Mouse (Mus musculus) cerebellum, adult 2 months (tissue): Measurements from ENCODE around the gene Phldb1. TPM values are rescaled to one million over a fixed set of nuclear protein-coding genes. Genes with fewer than 3 reads are reported as not detected.
A peak's percentile ranks its signal among the peaks of the same experiment; 100 is the strongest.

Experiments
- DNase-seq, 2 experiments: peaks; one replicate each; pipeline ENCODE4 v3.0.0; 2021
- H3K27ac ChIP-seq: fragments of 200-500 bp; 2 replicates; pipeline ENCODE4 v1.5.1; 2012; ENCODE audit warnings: low read length, control low read depth, inconsistent platforms; ENCODE audit not compliant: insufficient read depth
- H3K27me3 ChIP-seq: fragments of 200-500 bp; 2 replicates; pipeline ENCODE4 v1.6.1; 2012; ENCODE audit warnings: inconsistent platforms, mild to moderate bottlenecking, low read length, moderate library complexity; ENCODE audit not compliant: control insufficient read depth, insufficient read depth
- H3K4me1 ChIP-seq: fragments of 200-500 bp; 2 replicates; pipeline ENCODE4 v1.6.1; 2011; ENCODE audit warnings: low read length; ENCODE audit not compliant: control insufficient read depth, insufficient read depth
- H3K4me3 ChIP-seq: fragments of 200-500 bp; replicated peaks from 2 replicates; pipeline ENCODE3; 2011; ENCODE audit warnings: mild to moderate bottlenecking, low read depth, low read length, control low read depth; ENCODE audit not compliant: insufficient read depth
- CTCF ChIP-seq: fragments of 200-500 bp; IDR thresholded peaks from 2 replicates; pipeline ENCODE4 v1.5.1; 2011; ENCODE audit warnings: low read depth, mild to moderate bottlenecking, control low read depth, low read length, moderate library complexity, borderline replicate concordance; ENCODE audit not compliant: insufficient read depth
- POLR2A ChIP-seq: fragments of 200-500 bp; IDR thresholded peaks from 2 replicates; pipeline ENCODE4 v1.6.1; 2011; ENCODE audit warnings: low read length, control low read depth, borderline replicate concordance; ENCODE audit not compliant: insufficient read depth
- WGBS: fragments of 180-500 bp; shearing (Covaris S2); methylation state at CpG from one replicate; pipeline ENCODE4 v1.1.7; 2018; 5-methylcytosine and 5-hydroxymethylcytosine counted together
- polyA plus RNA-seq: library from polyadenylated mRNA; depleted of rRNA; stranded (reverse); fragments of >200 nt; gene quantifications from 2 replicates; pipeline ENCODE4 v1.2.3, GENCODE M21; 2012

The Phldb1 gene
- polyA plus RNA-seq, 1 experiment = 194 TPM

DNA sequence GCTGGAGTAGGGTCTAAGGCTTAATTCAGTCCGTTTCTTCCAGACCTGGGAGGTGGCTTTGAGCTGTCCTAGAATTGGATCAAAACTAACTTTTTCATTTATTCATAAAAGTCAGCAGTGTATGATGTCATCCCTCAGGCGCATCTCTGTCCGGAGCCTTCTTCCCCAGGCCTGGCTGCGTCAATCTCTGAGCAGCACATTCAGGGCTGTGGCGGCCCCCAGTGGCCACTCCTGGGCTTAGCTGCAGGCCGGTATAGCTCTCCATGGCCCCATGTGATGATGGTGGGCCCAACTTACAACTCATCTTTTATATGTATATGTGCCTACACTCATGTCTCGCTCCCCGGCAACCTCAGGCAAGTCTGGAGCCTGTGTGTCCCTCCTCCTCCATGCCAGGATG is 83.0 kb downstream of the Phldb1 start:
- no peak overlapping the region for H3K27ac ChIP-seq
- whole genome bisulfite sequencing = 13% methylated on average over 8 of the region's 8 CpGs
- no peaks in the 10 kb centered on the region for H3K27me3 ChIP-seq
- TF ChIP-seq CTCF (peak; percentile 82), POLR2A (no peak)
- peak; percentile 64 to 72 for DNase-seq
- H3K4me3 ChIP-seq = no peak overlapping the region
- no peaks in the 10 kb centered on the region for H3K4me1 ChIP-seq

DNA sequence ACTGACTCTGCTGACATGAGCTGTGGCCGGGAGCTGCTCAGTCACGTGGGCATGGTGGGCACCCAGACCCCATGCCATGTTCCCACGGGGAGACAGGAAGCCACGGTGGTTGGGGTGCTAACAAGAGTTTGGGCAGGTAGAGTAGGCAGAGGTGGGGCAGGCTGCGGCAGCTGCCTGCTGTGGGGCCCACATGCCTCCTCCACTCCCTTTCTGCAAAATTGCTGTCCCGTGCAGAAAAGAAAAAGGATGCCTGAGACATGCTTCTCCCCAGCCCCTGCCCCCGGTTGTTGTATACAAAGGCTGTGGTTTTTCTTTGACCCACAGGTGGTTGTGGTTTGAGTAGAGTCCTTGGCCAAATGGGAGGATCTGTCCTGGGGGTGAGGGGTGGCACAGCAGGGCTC is 86.1 kb downstream of the Phldb1 start:
- no peak overlapping the region for H3K27ac ChIP-seq
- no peak overlapping the region for H3K4me3 ChIP-seq
- H3K4me1 ChIP-seq = 0 out of 2 replicates have a peak, but pooled peaks cover 4% of the 10 kb centered on the region
- no peak for DNase-seq
- TF ChIP-seq POLR2A = no peak
- TF ChIP-seq CTCF = no peak
- WGBS = 71% methylated on average over 7 of the region's 7 CpGs
- no peaks in the 10 kb centered on the region for H3K27me3 ChIP-seq

DNA sequence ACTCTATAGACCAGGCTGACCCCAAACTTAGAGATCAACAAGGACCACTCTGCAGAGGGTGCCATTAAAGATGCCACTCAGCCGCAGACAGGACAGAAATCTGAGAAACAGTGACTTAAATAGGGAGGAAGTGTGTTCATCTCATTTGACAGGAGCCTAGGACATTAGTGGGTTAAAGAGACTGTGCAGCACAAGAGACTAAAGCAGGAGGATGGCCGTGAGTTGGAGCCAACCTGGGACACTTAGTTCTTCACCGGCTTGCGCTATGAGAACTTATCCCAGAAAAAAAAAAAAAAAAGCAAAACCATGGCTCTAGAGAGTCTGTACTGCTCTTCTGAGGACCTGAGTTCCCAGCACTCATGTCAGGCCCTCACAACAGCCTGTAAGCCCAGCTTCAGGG is 87.3 kb downstream of the Phldb1 start:
- no peak for DNase-seq
- Histone ChIP-seq H3K27me3 (no peaks in the 10 kb centered on the region), H3K4me1 (0 out of 2 replicates have a peak, but pooled peaks cover 4% of the 10 kb centered on the region), H3K4me3 (no peak overlapping the region), H3K27ac (no peak overlapping the region)
- WGBS = 89% methylated on average over 4 of the region's 4 CpGs
- TF ChIP-seq POLR2A (no peak), CTCF (no peak)

DNA sequence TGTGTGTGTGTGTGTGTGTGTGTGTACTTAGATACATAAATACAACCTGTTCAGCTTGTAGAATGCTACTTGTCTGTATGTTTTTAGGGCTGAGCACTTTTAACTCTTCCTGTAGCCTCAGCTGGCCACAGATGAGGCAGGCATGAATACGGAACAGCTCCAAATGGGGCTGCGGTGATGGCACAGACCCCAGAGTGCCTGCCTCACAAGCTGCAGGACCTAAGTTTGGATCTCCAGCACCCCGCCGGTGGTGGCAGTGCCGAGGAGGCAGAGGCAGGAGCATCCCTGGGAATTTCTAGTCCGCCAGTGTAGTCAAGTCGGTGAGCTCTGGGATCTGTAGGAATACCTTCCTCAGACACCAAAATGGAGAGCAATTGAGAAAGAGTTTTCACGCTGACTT is 88.0 kb downstream of the Phldb1 start:
- Histone ChIP-seq H3K4me3 (no peak overlapping the region), H3K27ac (no peak overlapping the region), H3K27me3 (no peaks in the 10 kb centered on the region), H3K4me1 (0 out of 2 replicates have a peak, but pooled peaks cover 4% of the 10 kb centered on the region)
- TF ChIP-seq CTCF = no peak
- TF ChIP-seq POLR2A = no peak
- WGBS = 92% methylated on average over 8 of the region's 8 CpGs
- DNase-seq = no peak

DNA sequence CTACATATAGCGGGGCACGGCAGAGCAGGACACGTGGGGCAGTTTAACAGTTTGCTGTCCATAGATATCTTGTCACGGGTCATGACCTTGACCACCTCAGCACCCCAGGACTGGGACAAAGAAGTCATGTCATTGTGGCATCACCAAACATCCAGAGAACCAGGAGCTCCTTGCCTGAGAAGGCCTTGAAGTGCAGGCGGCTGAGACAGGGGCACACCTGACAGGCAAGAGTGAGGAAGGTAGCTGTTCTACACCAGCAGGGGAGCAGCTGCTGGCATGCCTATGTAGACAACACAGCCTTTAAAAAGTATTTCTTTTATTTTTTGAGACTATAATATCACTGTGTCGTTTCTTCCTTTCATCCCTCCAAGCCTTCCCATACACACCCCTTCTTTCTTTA is 88.6 kb downstream of the Phldb1 start:
- 94% methylated on average over 6 of the region's 6 CpGs for WGBS
- H3K27me3 ChIP-seq = no peaks in the 10 kb centered on the region

DNA sequence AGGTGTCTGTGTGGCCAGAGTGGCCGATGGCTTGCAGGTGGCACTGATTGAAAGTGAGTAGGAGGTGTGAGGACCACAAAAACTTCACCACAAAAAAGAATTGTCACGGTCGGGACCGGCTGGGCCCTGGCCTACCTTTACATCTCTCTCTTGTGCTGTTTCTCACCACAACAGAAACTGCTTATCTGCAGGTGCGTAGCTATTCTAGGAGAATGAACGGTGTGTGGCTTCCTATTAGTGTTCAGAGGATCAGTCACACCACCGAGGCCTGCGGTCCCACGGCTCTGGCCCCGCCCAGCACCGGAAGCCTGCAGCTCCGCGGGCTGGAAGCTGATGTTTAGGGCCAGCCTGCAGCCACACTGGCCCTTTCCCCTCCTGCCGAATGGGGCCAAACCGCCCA is 89.1 kb downstream of the Phldb1 start:
- WGBS = 65% methylated on average over 15 of the region's 15 CpGs
- TF ChIP-seq CTCF (no peak), POLR2A (no peak)
- Histone ChIP-seq H3K4me1 (0 out of 2 replicates have a peak, but pooled peaks cover 4% of the 10 kb centered on the region), H3K4me3 (no peak overlapping the region), H3K27ac (no peak overlapping the region), H3K27me3 (no peaks in the 10 kb centered on the region)
- DNase-seq = no peak

More for the DNA sequence above, 88.6 kb downstream of the Phldb1 start:
- H3K4me1 ChIP-seq = 0 out of 2 replicates have a peak, but pooled peaks cover 4% of the 10 kb centered on the region
- TF ChIP-seq CTCF (no peak), POLR2A (no peak)
- H3K4me3 ChIP-seq = no peak overlapping the region
- H3K27ac ChIP-seq = no peak overlapping the region
- no peak for DNase-seq

DNA sequence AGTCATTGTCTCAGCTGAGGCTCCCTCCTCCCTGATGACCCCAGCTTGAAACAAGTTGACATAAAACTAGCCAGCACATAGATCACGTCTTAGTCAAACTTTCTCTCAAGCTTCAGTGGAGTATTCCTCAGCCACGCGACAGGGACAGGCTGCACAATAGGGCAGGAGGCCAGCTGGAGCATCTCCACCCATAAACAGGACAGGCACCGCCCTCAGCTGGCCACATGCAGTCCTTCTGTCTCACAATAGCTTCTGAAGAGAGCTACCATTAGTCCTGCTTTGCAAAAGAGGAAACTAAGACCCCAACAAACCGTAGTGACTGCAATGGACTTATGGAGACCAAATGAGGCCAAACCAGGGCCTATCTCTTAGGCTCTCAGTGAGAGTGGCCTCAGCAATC is 89.5 kb downstream of the Phldb1 start:
- H3K27ac ChIP-seq = no peak overlapping the region
- no peak overlapping the region for H3K4me3 ChIP-seq
- peak; percentile 51 to 67 for DNase-seq
- WGBS = 8% methylated on average over 5 of the region's 5 CpGs
- TF ChIP-seq CTCF = peak; percentile 27; the same call in 1 of the 2 replicates
- no peak for TF ChIP-seq POLR2A
- 0 out of 2 replicates have a peak, but pooled peaks cover 4% of the 10 kb centered on the region for H3K4me1 ChIP-seq
- no peaks in the 10 kb centered on the region for H3K27me3 ChIP-seq

DNA sequence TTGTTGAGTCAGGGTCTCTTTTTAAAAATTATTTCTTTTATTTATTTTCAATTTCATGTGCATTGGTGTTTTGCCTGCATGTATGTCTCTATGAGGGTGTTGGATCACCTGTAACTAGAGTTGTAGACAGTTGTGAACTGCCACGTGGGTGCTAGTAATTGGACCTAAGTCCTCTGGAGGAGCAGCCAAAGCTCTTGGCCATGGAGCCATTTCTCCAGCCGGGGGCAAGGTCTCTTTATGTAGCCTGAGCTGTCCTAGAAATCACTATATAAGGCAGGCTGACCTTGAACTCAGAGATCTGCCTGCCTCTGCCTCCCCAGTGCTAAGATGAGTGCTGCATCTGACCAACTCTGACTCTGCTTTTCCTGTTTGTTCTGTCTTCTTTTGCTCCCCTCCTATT is 90.8 kb downstream of the Phldb1 start:
- Histone ChIP-seq H3K27ac (no peak overlapping the region), H3K4me1 (0 out of 2 replicates have a peak, but pooled peaks cover 4% of the 10 kb centered on the region), H3K27me3 (no peaks in the 10 kb centered on the region), H3K4me3 (no peak overlapping the region)
- no peak for TF ChIP-seq POLR2A
- TF ChIP-seq CTCF = no peak
- no peak for DNase-seq
- 85% methylated on average over 2 of the region's 2 CpGs for WGBS

DNA sequence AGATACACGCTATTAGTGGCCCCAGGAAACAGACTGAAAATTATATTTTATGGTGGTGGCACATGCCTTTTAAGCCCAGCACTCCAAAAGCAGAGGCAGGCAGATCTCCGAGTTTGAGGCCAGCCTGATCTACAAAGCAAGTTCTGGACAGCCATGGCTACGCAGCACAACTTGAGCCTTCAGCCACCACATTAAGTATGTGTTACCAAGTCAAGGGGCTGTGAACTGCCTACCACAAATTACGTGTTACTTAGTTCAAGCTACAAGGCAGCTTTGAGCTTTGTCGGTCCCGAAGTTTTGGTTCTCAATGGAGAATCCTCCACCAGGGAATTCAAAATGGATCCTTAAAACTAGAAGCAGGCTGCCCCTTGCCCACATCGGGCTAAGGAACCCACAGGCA is 91.9 kb downstream of the Phldb1 start:
- no peaks in the 10 kb centered on the region for H3K27me3 ChIP-seq
- TF ChIP-seq POLR2A = no peak
- no peak for TF ChIP-seq CTCF
- no peak for DNase-seq
- H3K4me1 ChIP-seq = 0 out of 2 replicates have a peak, but pooled peaks cover 4% of the 10 kb centered on the region
- 97% methylated on average over 7 of the region's 7 CpGs for WGBS
- H3K4me3 ChIP-seq = no peak overlapping the region
- H3K27ac ChIP-seq = no peak overlapping the region
